Mouse (Mus musculus): ENCODE data around the gene Scyl1.
"Not testable (repeated sequence)": the region's sequence is repeated elsewhere in the genome, so short reads cannot be mapped to it uniquely, and the experiment has no call there.

Gene Scyl1

GRCm38 (mm10) chr19:5770925-5771860 lies at the start of gene Scyl1:
TSS of gene Scyl1 (minus strand) at chr19:5771419.
- peak; percentile 88 to 90 for DNase-seq (ENCODE audit: low spot score in 2 of 2)

- DNase-seq (ENCODE audit: low spot score in 2 of 2) = no peak
Measured at GRCm38 (mm10) chr19:5819549-5819948, 48.3 kb upstream of the Scyl1 start.

- DNase-seq (ENCODE audit: low spot score in 2 of 2) = no peak
Measured at GRCm38 (mm10) chr19:5818590-5818977, 47.4 kb upstream of the Scyl1 start.

GRCm38 (mm10) chr19:5817703-5818589 lies 46.7 kb upstream of the Scyl1 start:
- peak; percentile 87 to 91 for DNase-seq (ENCODE audit: low spot score in 2 of 2)

GRCm38 (mm10) chr19:5815928-5816327 lies 44.7 kb upstream of the Scyl1 start:
- DNase-seq (ENCODE audit: low spot score in 2 of 2) = no peak

- DNase-seq (ENCODE audit: low spot score in 2 of 2) = peak; percentile 64 to 76
Measured at GRCm38 (mm10) chr19:5815010-5815409, 43.8 kb upstream of the Scyl1 start.

- not testable (repeated sequence) for DNase-seq (ENCODE audit: low spot score in 2 of 2)
Measured at GRCm38 (mm10) chr19:5814048-5814447, 42.8 kb upstream of the Scyl1 start.

GRCm38 (mm10) chr19:5813567-5813966 lies 42.3 kb upstream of the Scyl1 start:
- no peak for DNase-seq (ENCODE audit: low spot score in 2 of 2)

- peak; percentile 91 to 95 for DNase-seq (ENCODE audit: low spot score in 2 of 2)
Measured at GRCm38 (mm10) chr19:5811771-5812504, 40.7 kb upstream of the Scyl1 start.

GRCm38 (mm10) chr19:5810840-5811563 lies 39.8 kb upstream of the Scyl1 start:
- DNase-seq (ENCODE audit: low spot score in 2 of 2) = no peak

- peak; percentile 72 to 73 for DNase-seq (ENCODE audit: low spot score in 2 of 2)
Measured at GRCm38 (mm10) chr19:5810103-5810839, 39.1 kb upstream of the Scyl1 start.

GRCm38 (mm10) chr19:5809712-5810089 lies 38.5 kb upstream of the Scyl1 start:
- DNase-seq (ENCODE audit: low spot score in 2 of 2) = no peak

GRCm38 (mm10) chr19:5808955-5809711 lies 37.9 kb upstream of the Scyl1 start:
- no peak for DNase-seq (ENCODE audit: low spot score in 2 of 2)

- DNase-seq (ENCODE audit: low spot score in 2 of 2) = no peak
Measured at GRCm38 (mm10) chr19:5807740-5808139, 36.5 kb upstream of the Scyl1 start.

- DNase-seq (ENCODE audit: low spot score in 2 of 2) = no peak
Measured at GRCm38 (mm10) chr19:5806809-5807205, 35.6 kb upstream of the Scyl1 start.

- DNase-seq (ENCODE audit: low spot score in 2 of 2) = no peak
Measured at GRCm38 (mm10) chr19:5806051-5806808, 35.0 kb upstream of the Scyl1 start.

GRCm38 (mm10) chr19:5804371-5804899 lies 33.2 kb upstream of the Scyl1 start:
- peak; percentile 69 to 75 for DNase-seq (ENCODE audit: low spot score in 2 of 2)

GRCm38 (mm10) chr19:5803881-5804279 lies 32.7 kb upstream of the Scyl1 start:
- no peak for DNase-seq (ENCODE audit: low spot score in 2 of 2)
